Mouse (Mus musculus): ENCODE measurements around the gene Ndufs7. TPM values are rescaled to one million over a fixed set of nuclear protein-coding genes. Genes with fewer than 3 reads are reported as not detected.

Ndufs7 gene
- total and polyA plus RNA-seq, 3 experiments: 377 to 458 TPM; not detected in 1

DNA sequence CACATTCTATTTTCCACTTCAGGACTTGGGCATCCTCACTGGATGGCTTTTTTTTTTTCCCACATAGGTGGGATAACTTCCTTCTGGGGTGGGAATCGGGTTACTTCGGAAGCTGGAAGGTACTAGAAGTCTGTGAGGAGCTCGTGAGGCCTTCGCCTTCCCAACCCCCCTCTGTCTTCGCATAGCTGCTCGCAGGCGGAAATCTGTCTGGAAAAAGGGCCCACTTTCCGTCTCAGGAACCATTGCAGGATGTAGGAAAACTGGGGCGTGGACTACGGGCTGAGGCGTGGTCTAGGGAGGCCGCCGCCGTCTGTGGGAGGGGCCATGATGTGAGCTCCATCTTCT lies 22.9 kb upstream of the Ndufs7 start:
- peaks cover 0 to 9% of the 10 kb centered on the region in 2 experiments; a peak in 3 of 4 replicates for H3K36me3 ChIP-seq (ENCODE audit: control insufficient read depth in 1 of 2, insufficient read depth in 2 of 2, low read length in 2 of 2)
- no peak for DNase-seq (ENCODE audit: low read depth, low spot score)
- H3K9ac ChIP-seq (ENCODE audit: control insufficient read depth, low read depth, low read length, poor library complexity, severe bottlenecking): peak overlapping the region; percentile 40
- no peaks in the 10 kb centered on the region for H3K9me3 ChIP-seq (replicated peaks; ENCODE audit: insufficient read depth, low read length)
- no peak overlapping the region for H3K27ac ChIP-seq (ENCODE audit: control insufficient read depth, low read depth, low read length)
- H3K79me2 ChIP-seq (ENCODE audit: control insufficient read depth, insufficient read depth, low read length, poor library complexity): peaks cover 8% of the 10 kb centered on the region
- TF ChIP-seq GATA1 (IDR thresholded peaks at IDR 0.05; ENCODE audit: low read depth, low read length) (no peak), UBTF (IDR thresholded peaks at IDR 0.05; ENCODE audit: borderline replicate concordance, insufficient read depth, low read depth, low read length) (no peak), TAL1 (IDR thresholded peaks at IDR 0.05; ENCODE audit: low read length) (no peak)
- H3K27me3 ChIP-seq (ENCODE audit: control insufficient read depth in 1 of 2, insufficient read depth in 2 of 2, low read length in 2 of 2): no peaks in the 10 kb centered on the region; a peak in 1 of 4 replicates
- peak overlapping the region; percentile 39 to 48 for H3K4me3 ChIP-seq (ENCODE audit: control insufficient read depth in 1 of 2, insufficient read depth in 1 of 2, low read depth in 2 of 2, low read length in 2 of 2)
- peaks cover 0 to 19% of the 10 kb centered on the region in 2 experiments; a peak in 3 of 4 replicates for H3K4me1 ChIP-seq (ENCODE audit: control insufficient read depth in 1 of 2, insufficient read depth in 2 of 2, low read length in 2 of 2)

DNA sequence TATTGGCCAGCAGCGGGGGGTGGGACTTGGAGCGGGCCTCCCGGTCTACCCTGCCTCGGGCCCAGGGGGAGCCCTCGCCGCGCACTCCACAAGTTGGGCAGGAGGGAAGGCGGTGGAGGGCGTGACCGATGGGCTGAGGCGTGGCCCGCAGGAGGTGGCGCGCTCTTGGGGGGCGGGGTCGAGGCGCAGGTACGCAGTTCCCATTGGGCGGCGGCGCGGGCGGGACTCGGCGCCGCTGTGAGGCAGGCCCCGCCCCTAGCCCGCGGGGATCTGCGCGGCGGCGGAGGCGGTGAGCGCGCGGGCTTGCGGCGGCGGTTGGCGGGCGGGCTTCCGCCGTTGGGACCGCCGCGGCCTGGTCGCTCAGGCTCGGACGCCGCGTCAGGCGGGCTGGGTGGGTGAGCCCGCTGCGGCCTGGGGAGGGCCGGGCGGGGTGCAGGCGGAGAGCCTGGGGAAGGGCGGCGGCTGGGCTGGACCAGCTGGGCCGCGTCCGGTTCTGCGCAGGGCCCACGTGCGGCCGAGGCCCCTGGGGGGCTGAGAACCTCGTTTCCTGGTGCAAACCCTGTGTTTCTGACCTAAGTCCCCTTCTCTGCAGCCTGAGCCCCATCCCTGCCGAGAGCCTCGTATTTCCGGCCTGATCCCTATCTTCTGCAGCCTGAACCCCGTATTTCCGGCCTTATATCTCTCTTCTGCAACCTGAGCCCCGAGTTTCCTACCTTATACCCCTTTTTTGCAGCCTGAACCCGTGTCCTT lies 22.3 kb upstream of the Ndufs7 start, which contains the start of gene Mum1:
Gene Mum1 (plus strand): TSS at position 19 of the 750 bp plus-strand sequence.
- H3K27ac ChIP-seq (ENCODE audit: control insufficient read depth, low read depth, low read length): peak within 1 kb of the TSS; percentile 63
- no peaks in the 10 kb centered on the region for H3K9me3 ChIP-seq (replicated peaks; ENCODE audit: insufficient read depth, low read length)
- H3K36me3 ChIP-seq (ENCODE audit: control insufficient read depth in 1 of 2, insufficient read depth in 2 of 2, low read length in 2 of 2): peaks cover 0 to 9% of the 10 kb centered on the region in 2 experiments; a peak in 3 of 4 replicates
- H3K27me3 ChIP-seq (ENCODE audit: control insufficient read depth in 1 of 2, insufficient read depth in 2 of 2, low read length in 2 of 2): no peaks in the 10 kb centered on the region
- peak; percentile 99 for DNase-seq (ENCODE audit: low read depth, low spot score)
- peaks cover 8% of the 10 kb centered on the region for H3K79me2 ChIP-seq (ENCODE audit: control insufficient read depth, insufficient read depth, low read length, poor library complexity)
- peak within 1 kb of the TSS; percentile 74 to 99 for H3K4me3 ChIP-seq (ENCODE audit: control insufficient read depth in 1 of 2, insufficient read depth in 1 of 2, low read depth in 2 of 2, low read length in 2 of 2)
- peak within 1 kb of the TSS; percentile 85 for H3K9ac ChIP-seq (ENCODE audit: control insufficient read depth, low read depth, low read length, poor library complexity, severe bottlenecking)
- peaks cover 0 to 19% of the 10 kb centered on the region in 2 experiments; a peak in 3 of 4 replicates for H3K4me1 ChIP-seq (ENCODE audit: control insufficient read depth in 1 of 2, insufficient read depth in 2 of 2, low read length in 2 of 2)
- 0 out of 2 replicates have a peak, but pooled peaks have one; percentile 22 for TF ChIP-seq RCOR1 (IDR thresholded peaks at IDR 0.05; ENCODE audit: low read depth, low read length)
- TF ChIP-seq ETS1 (IDR thresholded peaks at IDR 0.05; ENCODE audit: low read depth, low read length): peak; percentile 48; the same call in 1 of the 2 replicates
- TF ChIP-seq CHD1 (IDR thresholded peaks at IDR 0.05; ENCODE audit: low read depth, low read length): no peak; the same call in 1 of the 2 replicates
- TF ChIP-seq MAZ (IDR thresholded peaks at IDR 0.05; ENCODE audit: low read depth, low read length): 0 out of 2 replicates have a peak, but pooled peaks have one; percentile 31
- peak in 1 of 2 experiments; percentile 30; a peak in 2 of 4 replicates for TF ChIP-seq EP300 (IDR thresholded peaks at IDR 0.05; ENCODE audit: low read depth in 1 of 2, low read length in 2 of 2)
- TF ChIP-seq SMC3 (IDR thresholded peaks at IDR 0.05; ENCODE audit: low read depth, low read length): no peak
- TF ChIP-seq ELF1 (IDR thresholded peaks at IDR 0.05; ENCODE audit: low read depth, low read length): peak; percentile 58; the same call in 1 of the 2 replicates
- TF ChIP-seq UBTF (IDR thresholded peaks at IDR 0.05; ENCODE audit: borderline replicate concordance, insufficient read depth, low read depth, low read length): 0 out of 2 replicates have a peak, but pooled peaks have one; percentile 27
- no peak for TF ChIP-seq CHD2 (IDR thresholded peaks at IDR 0.05; ENCODE audit: low read length)
- peak; percentile 44; the same call in 1 of the 2 replicates for TF ChIP-seq NRF1 (IDR thresholded peaks at IDR 0.05; ENCODE audit: insufficient read depth, low read depth, low read length, poor library complexity, severe bottlenecking)
- no peak for TF ChIP-seq USF2 (IDR thresholded peaks at IDR 0.05; ENCODE audit: borderline replicate concordance in 1 of 2, insufficient read depth in 1 of 2, low read depth in 1 of 2, low read length in 2 of 2)
- TF ChIP-seq BHLHE40 (IDR thresholded peaks at IDR 0.05; ENCODE audit: borderline replicate concordance, low read depth, low read length): no peak
- TF ChIP-seq TCF12 (IDR thresholded peaks at IDR 0.05; ENCODE audit: low read depth, low read length): no peak
- TF ChIP-seq POLR2A (IDR thresholded peaks at IDR 0.05; ENCODE audit: control insufficient read depth in 1 of 2, insufficient read depth in 1 of 2, low read depth in 1 of 2, low read length in 2 of 2, poor library complexity in 1 of 2): peak; percentile 59 to 66; a peak in 2 of 4 replicates
- TF ChIP-seq TAL1 (IDR thresholded peaks at IDR 0.05; ENCODE audit: low read length): no peak
- TF ChIP-seq GABPA (IDR thresholded peaks at IDR 0.05; ENCODE audit: low read depth, low read length): no peak
- peak; percentile 74 for TF ChIP-seq HCFC1 (IDR thresholded peaks at IDR 0.05; ENCODE audit: low read depth, low read length)
- TF ChIP-seq ZKSCAN1 (IDR thresholded peaks at IDR 0.05; ENCODE audit: low read depth, low read length): no peak
- peak; percentile 36; the same call in 1 of the 2 replicates for TF ChIP-seq MYC (IDR thresholded peaks at IDR 0.05; ENCODE audit: low read depth, low read length)
- peak; percentile 55 for TF ChIP-seq NELFE (IDR thresholded peaks at IDR 0.05; ENCODE audit: low read depth, low read length)
- peak in 2 of 3 experiments; percentile 16 to 49; a peak in 3 of 6 replicates for TF ChIP-seq CTCF (IDR thresholded peaks at IDR 0.05 in 2 of 3, conservative IDR thresholded peaks at IDR 0.05 in 1 of 3; ENCODE audit: control insufficient read depth in 1 of 3, insufficient read depth in 1 of 3, low read depth in 2 of 3, low read length in 3 of 3, poor library complexity in 1 of 3, severe bottlenecking in 1 of 3)
- TF ChIP-seq USF1 (IDR thresholded peaks at IDR 0.05; ENCODE audit: low read depth, low read length): no peak
- peak; percentile 84 for TF ChIP-seq GATA1 (IDR thresholded peaks at IDR 0.05; ENCODE audit: low read depth, low read length)
- TF ChIP-seq KAT2A (conservative IDR thresholded peaks at IDR 0.05; ENCODE audit: low read depth, low read length): no peak
- no peak; the same call in 1 of the 2 replicates for TF ChIP-seq E2F4 (IDR thresholded peaks at IDR 0.05; ENCODE audit: borderline replicate concordance, low read depth, low read length)
- TF ChIP-seq TBP (IDR thresholded peaks at IDR 0.05; ENCODE audit: low read depth, low read length): no peak
- TF ChIP-seq MEF2A (IDR thresholded peaks at IDR 0.05; ENCODE audit: extremely low read depth, insufficient replicate concordance, low read depth, low read length, poor library complexity, severe bottlenecking): no peak

All from MEL (cell line).